Mouse (Mus musculus): ENCODE results near the gene Chrna7.

Gene Chrna7

DNA sequence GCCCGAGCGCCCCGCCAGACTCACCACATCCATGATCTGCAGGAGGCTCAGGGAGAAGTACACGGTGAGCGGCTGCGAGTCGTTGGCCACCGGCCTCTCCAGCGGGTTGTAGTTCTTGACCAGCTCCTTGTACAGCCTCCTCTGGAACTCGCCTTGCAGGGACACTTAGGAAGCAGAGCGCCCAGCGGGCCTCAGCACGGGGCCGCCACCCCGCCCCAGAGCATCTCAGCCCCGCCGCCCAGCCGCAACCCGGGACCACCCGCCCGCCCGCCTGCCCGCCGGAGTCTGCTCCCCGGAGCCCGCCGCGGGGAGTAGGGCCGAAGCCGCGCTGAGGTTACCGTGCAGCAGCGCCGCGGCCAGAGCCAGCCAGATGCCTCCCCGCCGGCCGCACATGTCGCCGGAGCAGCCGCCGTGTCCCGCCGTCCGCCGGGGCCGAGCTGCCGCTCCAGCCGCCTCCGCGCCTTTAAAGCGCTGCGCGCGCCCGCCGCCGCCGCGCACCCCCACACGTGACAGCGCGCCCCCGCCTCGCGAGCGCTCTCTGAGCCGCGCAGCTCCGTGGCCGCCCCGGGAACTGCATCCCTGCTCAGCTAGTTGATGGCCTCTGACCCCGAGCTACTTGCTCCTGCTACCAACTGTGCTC lies at the start of gene Chrna7:
Chrna7 (minus strand) TSS at position 486 of the 640 bp plus-strand sequence.
- DNase-seq (ENCODE audit: low spot score): no peak

DNA sequence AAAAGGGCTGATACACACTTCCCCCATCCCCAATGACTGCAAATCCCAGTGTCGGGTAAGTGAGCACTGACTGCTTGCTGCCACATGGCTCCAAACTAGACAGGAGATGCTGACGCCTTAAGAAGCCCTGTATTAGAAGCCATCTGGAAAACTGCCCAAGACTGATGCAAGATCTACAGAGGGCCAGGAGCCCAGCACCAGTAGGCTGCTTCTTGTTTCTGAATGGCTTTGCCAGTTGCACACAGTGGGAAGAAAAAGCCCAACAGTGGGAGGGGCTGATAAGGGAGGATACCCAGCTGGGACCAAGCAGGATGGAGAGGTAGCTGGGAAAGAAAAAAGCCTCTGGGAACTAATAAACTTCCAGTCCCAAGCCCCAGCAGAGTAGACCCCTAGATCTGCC lies 37.0 kb upstream of the Chrna7 start:
- DNase-seq (ENCODE audit: low spot score): no peak

DNA sequence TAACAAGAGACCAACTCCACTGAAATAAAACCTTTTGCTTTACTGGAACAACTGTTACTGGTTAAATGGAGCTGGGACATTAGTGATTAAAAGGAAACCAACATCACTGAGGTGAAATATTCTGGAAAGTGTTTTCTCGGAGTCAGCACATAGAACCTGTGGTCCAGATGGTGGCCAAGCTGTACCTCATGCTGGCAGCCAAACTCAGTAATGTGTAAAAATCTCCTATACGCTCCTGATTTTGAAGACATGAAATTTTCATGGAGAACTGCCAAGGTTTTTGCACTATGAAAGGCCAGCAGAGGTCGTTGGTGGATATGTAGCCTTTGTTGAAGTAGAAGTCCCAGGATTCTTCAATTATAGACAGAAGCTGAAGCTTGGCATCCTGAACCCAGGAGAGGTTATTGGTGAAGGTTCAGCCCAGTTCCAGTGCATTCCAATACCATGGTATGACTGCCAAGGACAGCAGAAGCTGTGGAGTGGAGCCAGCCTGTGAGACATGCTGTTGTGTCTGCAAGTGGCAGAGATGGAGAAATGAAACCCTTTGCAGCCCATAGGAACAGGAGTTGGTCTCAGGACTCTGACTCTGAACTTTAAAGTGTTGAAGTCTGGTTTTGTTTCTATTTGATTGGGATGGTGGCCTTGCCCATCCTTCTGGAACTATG lies 25.6 kb upstream of the Chrna7 start:
- no peak for DNase-seq (ENCODE audit: low spot score)

DNA sequence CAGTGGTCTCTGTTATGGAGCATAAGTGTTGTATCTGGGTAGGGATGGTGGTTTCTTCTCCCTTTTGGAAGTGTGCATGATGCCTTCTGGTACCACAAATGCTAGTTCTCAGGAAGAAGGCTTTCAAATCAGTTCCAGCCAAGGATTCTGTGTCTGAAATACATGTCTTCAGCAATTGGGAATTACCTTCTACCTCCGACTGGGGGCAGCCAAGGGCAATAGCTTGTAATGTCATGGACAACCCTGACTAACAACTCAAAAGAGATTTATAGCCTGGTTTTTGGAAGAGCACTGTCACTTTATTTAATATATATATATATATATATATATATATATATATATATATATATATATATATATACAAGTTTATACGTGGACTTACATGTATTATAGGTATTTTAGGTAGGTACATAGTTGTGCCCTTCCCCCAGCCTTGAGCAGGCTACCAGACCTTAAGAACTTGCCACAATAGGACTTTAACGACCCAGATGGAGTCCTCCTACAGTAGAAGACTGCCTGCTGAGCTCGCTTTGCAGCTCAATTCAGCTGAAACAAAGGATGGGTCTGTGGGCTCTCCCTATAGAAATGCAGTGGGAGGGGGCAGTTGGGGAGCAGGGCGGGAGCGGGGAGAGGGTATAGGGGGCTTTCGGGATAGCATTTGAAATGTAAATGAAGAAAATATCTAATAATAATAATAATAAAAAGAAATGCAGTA lies 12.9 kb upstream of the Chrna7 start:
- DNase-seq (ENCODE audit: low spot score): no peak

- DNase-seq (ENCODE audit: low spot score): no peak
Observed at GRCm38 (mm10) chr7:63211641-63212083, 707 bp downstream of the Chrna7 start.

DNA sequence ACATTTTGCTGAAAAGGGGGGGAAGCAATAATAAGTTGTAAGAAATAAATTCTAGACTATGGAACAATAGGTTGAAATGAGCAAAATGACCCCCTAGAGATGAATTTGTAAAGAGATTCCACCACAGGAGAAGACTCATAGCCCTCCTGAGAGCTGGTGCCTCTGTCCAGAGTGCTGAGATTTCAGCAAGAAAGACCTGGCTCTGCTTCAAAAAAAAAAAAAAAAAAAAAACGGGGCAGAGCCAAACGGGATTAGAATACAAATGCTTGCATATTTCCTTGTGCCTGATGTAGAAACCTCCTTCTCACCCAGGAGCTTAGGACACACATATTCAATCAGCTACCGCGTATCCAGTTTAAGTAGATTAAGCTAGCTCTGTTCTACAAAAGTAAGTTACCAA lies 2.9 kb downstream of the Chrna7 start:
- no peak for DNase-seq (ENCODE audit: low spot score)

DNA sequence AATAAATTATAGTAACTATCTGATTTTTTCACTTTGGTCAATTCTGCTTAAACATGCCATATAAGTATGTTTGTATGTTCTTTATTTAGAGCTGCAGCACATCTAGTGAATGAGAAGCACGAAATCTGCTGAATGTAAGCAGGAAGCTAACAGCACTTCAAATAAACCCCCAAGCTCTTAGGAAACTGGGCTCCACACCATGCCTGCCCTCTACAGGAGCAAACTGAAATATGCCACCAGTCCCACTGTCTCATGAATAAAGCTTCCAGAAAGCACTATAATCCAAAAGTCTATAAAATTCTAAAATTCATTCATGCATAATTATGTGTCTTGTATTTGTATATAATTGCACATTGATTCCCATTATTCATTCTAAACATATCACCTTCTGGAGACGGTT lies 5.2 kb downstream of the Chrna7 start:
- DNase-seq (ENCODE audit: low spot score): no peak

DNA sequence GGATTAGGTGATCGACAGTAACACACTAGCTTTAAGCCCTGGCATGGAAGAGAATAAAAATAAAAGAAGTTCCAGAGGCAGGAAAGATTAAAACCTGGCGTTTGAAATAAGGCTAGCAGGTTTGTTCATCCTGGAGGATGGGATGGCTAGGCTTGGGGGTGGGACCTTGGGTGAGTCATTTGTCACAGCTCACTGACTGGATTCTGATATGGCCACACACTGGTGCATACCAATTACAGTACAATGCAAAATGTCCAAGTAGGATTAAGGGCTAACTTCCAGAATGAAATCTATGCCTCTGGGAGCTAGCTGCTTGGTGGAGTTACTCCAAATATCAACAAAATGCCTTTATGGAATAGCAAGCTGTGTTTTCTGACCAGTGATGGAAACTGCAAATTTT lies 16.8 kb downstream of the Chrna7 start:
- no peak for DNase-seq (ENCODE audit: low spot score)

- DNase-seq (ENCODE audit: low spot score): no peak
Observed at GRCm38 (mm10) chr7:63189647-63190534, 22.5 kb downstream of the Chrna7 start.

GRCm38 (mm10) chr7:63170063-63170787 lies 42.1 kb downstream of the Chrna7 start:
- DNase-seq (ENCODE audit: low spot score): no peak

GRCm38 (mm10) chr7:63164617-63165016 lies 47.8 kb downstream of the Chrna7 start:
- DNase-seq (ENCODE audit: low spot score): no peak

GRCm38 (mm10) chr7:63162272-63162864 lies 50.0 kb downstream of the Chrna7 start:
- DNase-seq (ENCODE audit: low spot score): no peak

GRCm38 (mm10) chr7:63153239-63153638 lies 59.1 kb downstream of the Chrna7 start:
- no peak for DNase-seq (ENCODE audit: low spot score)

DNA sequence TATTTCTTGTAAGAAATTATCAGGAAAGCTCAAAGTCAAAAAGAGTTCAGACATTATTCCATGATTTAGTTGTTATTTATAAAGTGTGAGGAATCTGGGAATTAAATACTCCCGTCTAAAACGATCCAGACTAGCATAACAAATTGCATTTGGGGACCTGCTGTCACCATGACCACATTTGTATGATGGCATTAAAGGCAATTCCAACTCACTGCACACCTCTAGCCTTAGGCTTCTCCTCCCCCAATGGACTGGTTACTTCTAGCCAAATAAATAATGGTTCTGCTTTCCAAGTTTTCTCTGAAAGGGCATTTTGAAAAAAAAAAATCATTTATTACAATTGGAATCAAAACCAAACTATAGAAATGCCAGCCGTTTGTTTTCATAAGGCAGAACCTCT lies 63.6 kb downstream of the Chrna7 start:
- no peak for DNase-seq (ENCODE audit: low spot score)

DNA sequence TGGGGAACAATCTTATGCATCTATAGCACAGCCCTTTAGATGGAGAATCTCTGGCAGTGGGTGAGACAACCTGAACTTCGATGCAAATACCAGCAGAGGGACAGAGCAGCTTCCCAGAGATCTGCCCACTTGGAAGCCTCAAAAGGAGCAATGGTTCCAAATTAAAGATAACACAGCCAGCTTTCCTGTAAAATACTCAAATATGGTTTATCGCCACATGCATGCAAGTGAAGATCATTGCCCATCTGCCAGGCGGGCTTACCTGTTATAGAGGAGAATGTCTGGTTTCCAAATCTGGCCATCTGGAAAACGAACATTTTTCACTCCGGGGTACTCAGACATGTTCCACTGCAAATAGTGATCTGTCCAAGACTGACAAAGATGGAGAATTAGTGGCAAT lies 64.0 kb downstream of the Chrna7 start:
- DNase-seq (ENCODE audit: low spot score): no peak

- no peak for DNase-seq (ENCODE audit: low spot score)
Observed at GRCm38 (mm10) chr7:63122547-63122946, 89.8 kb downstream of the Chrna7 start.

- no peak for DNase-seq (ENCODE audit: low spot score)
Observed at GRCm38 (mm10) chr7:63113671-63114070, 98.7 kb downstream of the Chrna7 start.

DNA sequence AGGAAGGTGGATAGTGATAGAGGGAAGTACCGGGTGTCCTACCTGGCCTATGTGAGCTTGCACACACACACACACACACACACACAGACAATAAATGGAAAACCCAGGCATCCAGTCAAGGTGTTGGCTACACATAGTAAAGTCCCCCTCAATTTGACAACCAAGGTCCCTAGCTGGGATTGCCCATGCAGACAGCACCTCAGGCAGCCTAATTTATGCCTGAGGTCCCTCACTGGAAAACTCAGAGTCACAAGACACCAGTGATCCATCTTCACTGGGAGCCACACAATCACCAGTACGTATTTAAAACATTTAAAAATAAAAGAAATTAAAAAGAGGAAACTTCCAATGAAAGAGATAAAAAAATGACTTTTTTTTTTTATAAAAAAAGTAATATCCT lies 99.1 kb downstream of the Chrna7 start:
- DNase-seq (ENCODE audit: low spot score): no peak

GRCm38 (mm10) chr7:63109348-63109747 lies 103.0 kb downstream of the Chrna7 start:
- DNase-seq (ENCODE audit: low spot score): no peak

- no peak for DNase-seq (ENCODE audit: low spot score)
Observed at GRCm38 (mm10) chr7:63085954-63086353, 126.4 kb downstream of the Chrna7 start.

DNA sequence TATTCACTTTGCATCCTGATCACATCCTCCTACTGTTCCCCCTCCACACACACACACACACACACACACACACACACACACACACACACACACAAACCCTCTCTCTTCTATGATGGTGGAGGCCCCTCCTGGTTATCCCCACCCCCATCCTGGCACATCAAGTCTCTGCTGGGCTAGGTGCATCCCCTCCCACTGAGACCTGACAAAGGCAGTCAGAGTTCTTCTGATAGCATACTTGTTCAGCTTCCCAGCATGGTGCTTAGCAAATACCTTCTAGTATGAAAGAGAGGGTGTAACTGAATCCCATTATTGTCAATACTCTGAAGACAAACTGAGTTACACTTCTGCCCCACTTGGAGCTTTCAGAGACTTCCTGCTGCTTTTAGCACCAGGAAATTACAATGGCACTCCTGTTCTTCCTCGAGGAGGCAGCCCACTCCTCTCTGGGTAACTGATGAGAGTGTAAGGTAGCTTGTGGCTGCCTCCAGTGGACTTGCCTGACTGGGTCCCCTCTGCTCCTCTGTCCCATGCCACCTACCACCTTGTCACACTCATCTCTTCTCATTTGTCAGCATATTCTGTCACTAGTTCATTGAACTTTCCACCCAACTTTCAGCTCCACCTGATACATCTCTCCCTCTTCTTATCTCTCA lies 127.9 kb downstream of the Chrna7 start:
- DNase-seq (ENCODE audit: low spot score): no peak

Data from spleen, adult 12 weeks (tissue).